16 mouse cellular contexts compared by ENCODE assay signal in genomic region chr1:40696436-40696835, GRCm38 (mm10). TPM values are rescaled to one million over a fixed set of nuclear protein-coding genes. Genes with fewer than 3 reads are reported as not detected.
"Had no signal": no experiment of that assay in that cellular context is flagged by ENCODE, and none has a peak within 500 bp of the region (broad histone marks: within the 10 kb centered on the region; RNA-seq: fewer than 3 reads in every experiment).

No protein-coding gene starts in this region.

- H3K4me2 ChIP-seq: liver, embryonic 13.5 days; midbrain, embryonic 12.5 days; midbrain, embryonic 15.5 days; neural tube, embryonic 12.5 days; neural tube, embryonic 15.5 days; stomach, embryonic 15.5 days had no signal

- DNase-seq: layer of hippocampus, postnatal 36 days; liver, embryonic 13.5 days; lung, adult 2 months; right cerebral cortex, adult 18-20 months; right cerebral cortex, postnatal 14 days; right cerebral cortex, postnatal 4 days; spleen, adult 18-20 months; thymus, adult 18-20 months; thymus, postnatal 36 days had no signal

- H3K36me3 ChIP-seq: liver, embryonic 13.5 days; midbrain, embryonic 12.5 days; midbrain, embryonic 15.5 days; neural tube, embryonic 12.5 days; neural tube, embryonic 15.5 days; stomach, embryonic 15.5 days had no signal

- H3K9ac ChIP-seq: liver, embryonic 13.5 days; midbrain, embryonic 12.5 days; midbrain, embryonic 15.5 days; neural tube, embryonic 12.5 days; neural tube, embryonic 15.5 days; stomach, embryonic 15.5 days had no signal

- H3K27me3 ChIP-seq: liver, embryonic 13.5 days; midbrain, embryonic 12.5 days; midbrain, embryonic 15.5 days; neural tube, embryonic 12.5 days; neural tube, embryonic 15.5 days; stomach, embryonic 15.5 days had no signal

- ATAC-seq: midbrain, embryonic 15.5 days had no signal

- H3K9me3 ChIP-seq: midbrain, embryonic 12.5 days; midbrain, embryonic 15.5 days; neural tube, embryonic 12.5 days; neural tube, embryonic 15.5 days; stomach, embryonic 15.5 days had no signal

- H3K4me1 ChIP-seq: liver, embryonic 13.5 days; midbrain, embryonic 12.5 days; midbrain, embryonic 15.5 days; neural tube, embryonic 12.5 days; neural tube, embryonic 15.5 days; stomach, embryonic 15.5 days had no signal

- H3K27ac ChIP-seq: left cerebral cortex, adult 2 months; liver, embryonic 13.5 days; macrophage; midbrain, embryonic 12.5 days; midbrain, embryonic 15.5 days; neural tube, embryonic 12.5 days; neural tube, embryonic 15.5 days; stomach, embryonic 15.5 days had no signal

- H3K4me3 ChIP-seq: left cerebral cortex, adult 2 months; liver, embryonic 13.5 days; midbrain, embryonic 12.5 days; midbrain, embryonic 15.5 days; neural tube, embryonic 12.5 days; neural tube, embryonic 15.5 days; stomach, embryonic 15.5 days had no signal

RNA-seq across cellular contexts. Expression of gene Slc9a2, which starts 16.1 kb away (rescaled TPM):
- polyA plus RNA-seq: liver, embryonic 13.5 days; macrophage; neural tube, embryonic 12.5 days had no signal
